Mouse (Mus musculus) heart, embryonic 14.5 days (tissue): ENCODE measurements around the gene Timeless. TPM values are rescaled to one million over a fixed set of nuclear protein-coding genes. Genes with fewer than 3 reads are reported as not detected.

ENCODE experiments used
- ATAC-seq: fragments of 200-750 bp; cut with Nextera tagmentation; 2 replicates; pipeline ENCODE4 v1.8.0; 2017; ENCODE audit warnings: low read depth, moderate TSS enrichment; ENCODE audit not compliant: insufficient number of reproducible peaks, insufficient read depth, low FRiP score
- H3K27ac ChIP-seq, 2 experiments: fragments of 200-500 bp in 1 of 2; fragments of 300-500 bp in 1 of 2; sonication (generic) in 1 of 2; replicated peaks in 1 of 2; 2 replicates each; pipeline ENCODE4 v1.5.1; 2012 to 2014; ENCODE audit warnings: low read depth in 2 of 2, low read length in 2 of 2, control low read depth in 1 of 2, mild to moderate bottlenecking in 1 of 2, mixed read lengths in 1 of 2; ENCODE audit not compliant: control insufficient read depth in 1 of 2, insufficient read depth in 1 of 2
- H3K27me3 ChIP-seq: fragments of 300-500 bp; sonication (generic); 2 replicates; pipeline ENCODE4 v1.6.1; 2014; ENCODE audit warnings: mild to moderate bottlenecking, low read length, control low read depth; ENCODE audit not compliant: control insufficient read depth, insufficient read depth
- H3K36me3 ChIP-seq: fragments of 300-500 bp; sonication (generic); 2 replicates; pipeline ENCODE4 v1.6.1; 2014; ENCODE audit warnings: mild to moderate bottlenecking, control low read depth, low read length, mixed read lengths; ENCODE audit not compliant: control insufficient read depth, insufficient read depth
- H3K4me1 ChIP-seq, 2 experiments: fragments of 200-500 bp in 1 of 2; fragments of 300-500 bp in 1 of 2; sonication (generic) in 1 of 2; 2 replicates each; pipeline ENCODE4 v1.6.1; 2012 to 2014; ENCODE audit warnings: low read length in 2 of 2, control low read depth in 1 of 2, mixed read lengths in 1 of 2; ENCODE audit not compliant: control insufficient read depth in 2 of 2, insufficient read depth in 2 of 2
- H3K4me2 ChIP-seq: fragments of 300-500 bp; sonication (generic); 2 replicates; pipeline ENCODE4 v1.6.1; 2014; ENCODE audit warnings: mild to moderate bottlenecking, low read length
- H3K4me3 ChIP-seq, 2 experiments: fragments of 200-500 bp in 1 of 2; fragments of 300-500 bp in 1 of 2; sonication (generic) in 1 of 2; 2 replicates each; pipeline ENCODE4 v1.5.1; 2012 to 2014; ENCODE audit warnings: low read length in 2 of 2, mild to moderate bottlenecking in 2 of 2, control low read depth in 1 of 2, low read depth in 1 of 2, moderate library complexity in 1 of 2; ENCODE audit not compliant: control insufficient read depth in 1 of 2, insufficient read depth in 1 of 2
- H3K9ac ChIP-seq: fragments of 300-500 bp; sonication (generic); 2 replicates; pipeline ENCODE4 v1.6.1; 2014; ENCODE audit warnings: mild to moderate bottlenecking, low read length
- H3K9me3 ChIP-seq: fragments of 300-500 bp; sonication (generic); 2 replicates; pipeline ENCODE4 v1.6.1; 2016; ENCODE audit warnings: low read length, control low read depth; ENCODE audit not compliant: control insufficient read depth
- WGBS: fragments of 180-500 bp; shearing (Covaris S2); extraction: QIAGEN DNeasy Blood & Tissue Kit; methylation state at CpG from one replicate; pipeline ENCODE4 v1.1.7; 2014; 5-methylcytosine and 5-hydroxymethylcytosine counted together
- polyA plus RNA-seq: library from polyadenylated mRNA; unstranded; fragments of >200 nt; fragmentation: Nextera tagmentation; extraction: Ambion mirVana; gene quantifications from 2 replicates; pipeline ENCODE4 v1.2.1, GENCODE M21; 2014

Gene Timeless
- polyA plus RNA-seq, 1 experiment from 2014 or later, result 23.6 TPM

- ATAC-seq, result no peak
- 84% methylated on average over 5 of the region's 5 CpGs for WGBS
- Histone ChIP-seq H3K4me2 (no peak overlapping the region), H3K9ac (no peak overlapping the region), H3K27ac (no peak overlapping the region), H3K9me3 (no peaks in the 10 kb centered on the region), H3K27me3 (no peaks in the 10 kb centered on the region), H3K4me1 (peaks cover 5 to 12% of the 10 kb centered on the region in 2 experiments), H3K36me3 (0 out of 2 replicates have a peak, but pooled peaks cover 3% of the 10 kb centered on the region), H3K4me3 (no peak overlapping the region)
These were observed 16.9 kb upstream of the Timeless start for GRCm38 (mm10) chr10:128214981-128215380.

DNA sequence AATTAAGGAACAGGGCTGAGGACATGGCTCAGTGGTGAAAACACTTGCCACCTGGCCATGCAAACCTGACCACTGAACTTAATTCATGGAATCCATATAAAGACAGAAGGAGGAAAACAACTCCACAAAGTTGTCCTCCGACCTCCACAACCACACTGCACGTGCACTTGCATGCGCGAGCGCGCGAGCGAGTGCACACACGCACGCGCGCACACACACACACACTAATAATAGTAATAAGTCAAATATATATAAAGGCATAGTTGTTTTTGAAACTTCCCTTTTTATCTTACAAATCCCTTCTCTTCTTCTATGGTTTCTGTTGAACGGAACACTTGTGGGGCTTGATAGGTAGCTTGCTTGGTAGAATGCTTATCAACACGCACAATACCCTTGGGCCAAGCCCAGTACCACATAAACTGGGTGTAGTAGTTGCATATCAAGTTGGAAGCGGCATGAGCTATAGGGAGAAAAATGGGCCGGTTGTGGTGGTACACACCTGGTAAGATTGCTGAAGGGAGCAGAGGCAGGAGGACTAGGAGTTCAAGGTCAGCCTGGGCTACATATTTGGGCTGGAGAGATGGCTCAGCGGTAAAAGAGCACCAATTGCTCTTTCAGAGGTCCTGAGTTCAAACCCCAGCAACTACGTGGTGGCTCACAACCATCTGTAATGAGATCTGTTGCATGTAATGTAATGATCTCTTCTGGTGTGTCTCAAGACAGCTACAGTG, 13.3 kb upstream of the Timeless start:
- H3K27ac ChIP-seq, result no peak overlapping the region
- no peaks in the 10 kb centered on the region for H3K4me1 ChIP-seq
- H3K9ac ChIP-seq, result no peak overlapping the region
- WGBS, result 90% methylated on average over 18 of the region's 18 CpGs
- no peak for ATAC-seq
- no peaks in the 10 kb centered on the region for H3K9me3 ChIP-seq
- no peaks in the 10 kb centered on the region for H3K27me3 ChIP-seq
- no peak overlapping the region for H3K4me2 ChIP-seq
- no peaks in the 10 kb centered on the region for H3K36me3 ChIP-seq
- H3K4me3 ChIP-seq, result no peak overlapping the region

- Histone ChIP-seq H3K4me3 (no peak overlapping the region), H3K27me3 (no peaks in the 10 kb centered on the region), H3K36me3 (no peaks in the 10 kb centered on the region), H3K9ac (no peak overlapping the region), H3K9me3 (no peaks in the 10 kb centered on the region), H3K27ac (no peak overlapping the region), H3K4me1 (peaks cover 0 to 4% of the 10 kb centered on the region in 2 experiments; a peak in 3 of 4 replicates), H3K4me2 (no peak overlapping the region)
- no peak for ATAC-seq
- WGBS, result 55% methylated on average over 16 of the region's 16 CpGs
These were observed 10.2 kb upstream of the Timeless start for GRCm38 (mm10) chr10:128221533-128222286.

- no peak overlapping the region for H3K27ac ChIP-seq
- no peak overlapping the region for H3K4me2 ChIP-seq
- no peaks in the 10 kb centered on the region for H3K36me3 ChIP-seq
- no peaks in the 10 kb centered on the region for H3K27me3 ChIP-seq
- H3K9ac ChIP-seq, result no peak overlapping the region
- 36% methylated on average over 5 of the region's 5 CpGs for WGBS
- H3K9me3 ChIP-seq, result no peaks in the 10 kb centered on the region
- no peak for ATAC-seq
- H3K4me3 ChIP-seq, result no peak overlapping the region
- H3K4me1 ChIP-seq, result peaks cover 0 to 4% of the 10 kb centered on the region in 2 experiments; a peak in 3 of 4 replicates
These were observed 6.8 kb upstream of the Timeless start for GRCm38 (mm10) chr10:128225064-128225463.

GRCm38 (mm10) chr10:128225538-128225937, 6.3 kb upstream of the Timeless start, which contains the start of gene Mip:
Gene Mip, plus strand, starts transcription at chr10:128225838.
- Histone ChIP-seq H3K9me3 (no peaks in the 10 kb centered on the region), H3K27me3 (no peaks in the 10 kb centered on the region), H3K27ac (no peak within 1 kb of the TSS), H3K9ac (no peak within 1 kb of the TSS), H3K4me3 (no peak within 1 kb of the TSS), H3K4me1 (peaks cover 0 to 4% of the 10 kb centered on the region in 2 experiments; a peak in 3 of 4 replicates), H3K36me3 (no peaks in the 10 kb centered on the region), H3K4me2 (no peak within 1 kb of the TSS)
- ATAC-seq, result no peak
- 46% methylated on average over 4 of the region's 4 CpGs for WGBS

DNA sequence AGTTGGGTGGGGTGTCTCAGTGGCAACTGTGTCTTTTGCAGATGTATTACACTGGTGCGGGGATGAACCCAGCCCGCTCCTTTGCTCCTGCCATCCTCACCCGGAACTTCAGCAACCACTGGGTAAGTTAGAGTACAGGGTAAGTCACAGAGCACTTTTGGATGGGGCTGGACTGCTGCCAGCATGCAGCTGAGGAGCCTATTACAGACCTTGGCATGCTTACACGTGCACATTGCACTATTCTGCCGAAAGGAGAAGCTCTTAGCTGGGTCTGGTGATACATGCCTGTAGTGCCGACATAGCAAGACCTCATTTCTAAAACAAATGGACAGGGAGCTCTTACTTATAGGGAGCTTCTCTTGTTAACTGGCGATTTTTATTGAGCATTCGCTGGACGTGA, 4.3 kb upstream of the Timeless start:
- Histone ChIP-seq H3K9ac (no peak overlapping the region), H3K4me1 (peaks cover 4% of the 10 kb centered on the region in 2 experiments), H3K27ac (no peak overlapping the region), H3K9me3 (no peaks in the 10 kb centered on the region), H3K27me3 (no peaks in the 10 kb centered on the region), H3K4me3 (no peak overlapping the region), H3K36me3 (no peaks in the 10 kb centered on the region), H3K4me2 (no peak overlapping the region)
- 66% methylated on average over 9 of the region's 9 CpGs for WGBS
- no peak for ATAC-seq

- Histone ChIP-seq H3K9ac (no peak overlapping the region), H3K4me3 (no peak overlapping the region), H3K27ac (no peak overlapping the region), H3K9me3 (no peaks in the 10 kb centered on the region), H3K4me1 (peaks cover 4 to 8% of the 10 kb centered on the region in 2 experiments), H3K4me2 (no peak overlapping the region), H3K36me3 (no peaks in the 10 kb centered on the region), H3K27me3 (no peaks in the 10 kb centered on the region)
- WGBS, result 87% methylated on average over 8 of the region's 8 CpGs
- no peak for ATAC-seq
These were observed 3.9 kb upstream of the Timeless start for GRCm38 (mm10) chr10:128228009-128228408.
